Mouse (Mus musculus) neural tube, embryonic 11.5 days (tissue): Measurements from ENCODE around the gene Slc9a9. TPM values are rescaled to one million over a fixed set of nuclear protein-coding genes. Genes with fewer than 3 reads are reported as not detected.

Experiments
- ATAC-seq: fragments of 200-750 bp; cut with Nextera tagmentation; 2 replicates; pipeline ENCODE4 v1.8.0; 2017; ENCODE audit warnings: moderate number of reproducible peaks, mild to moderate bottlenecking, moderate TSS enrichment, moderate library complexity; ENCODE audit not compliant: insufficient read depth, low FRiP score, low TSS enrichment
- DNase-seq: peaks from one replicate; pipeline ENCODE4 v3.0.0-alpha.2; 2015; ENCODE audit warnings: low spot score
- H3K27ac ChIP-seq: fragments of 300-500 bp; sonication (generic); 2 replicates; pipeline ENCODE4 v1.5.1; 2014; ENCODE audit warnings: low read depth, mild to moderate bottlenecking, low read length
- H3K27me3 ChIP-seq: fragments of 300-500 bp; sonication (generic); 2 replicates; pipeline ENCODE4 v1.6.1; 2014; ENCODE audit warnings: mild to moderate bottlenecking, low read length, mixed read lengths; ENCODE audit not compliant: control insufficient read depth, insufficient read depth
- H3K36me3 ChIP-seq: fragments of 300-500 bp; sonication (generic); 2 replicates; pipeline ENCODE4 v1.6.1; 2014; ENCODE audit warnings: mild to moderate bottlenecking, low read length, moderate library complexity, mixed read lengths; ENCODE audit not compliant: control insufficient read depth, insufficient read depth
- H3K4me1 ChIP-seq: fragments of 300-500 bp; sonication (generic); 2 replicates; pipeline ENCODE4 v1.6.1; 2014; ENCODE audit warnings: low read length, mixed read lengths; ENCODE audit not compliant: control insufficient read depth, insufficient read depth
- H3K4me2 ChIP-seq: fragments of 300-500 bp; sonication (generic); 2 replicates; pipeline ENCODE4 v1.6.1; 2014; ENCODE audit warnings: low read depth, mild to moderate bottlenecking, moderate library complexity
- H3K4me3 ChIP-seq: fragments of 300-500 bp; sonication (generic); 2 replicates; pipeline ENCODE4 v1.5.1; 2014; ENCODE audit warnings: low read depth, low read length
- H3K9ac ChIP-seq: fragments of 300-500 bp; sonication (generic); 2 replicates; pipeline ENCODE4 v1.6.1; 2014; ENCODE audit warnings: mild to moderate bottlenecking, low read length
- H3K9me3 ChIP-seq: fragments of 300-500 bp; sonication (generic); 2 replicates; pipeline ENCODE4 v1.6.1; 2016; ENCODE audit warnings: low read length; ENCODE audit not compliant: control insufficient read depth
- WGBS: fragments of 180-500 bp; shearing (Covaris S2); extraction: QIAGEN DNeasy Blood & Tissue Kit; methylation state at CpG from one replicate; pipeline ENCODE4 v1.1.7; 2014; 5-methylcytosine and 5-hydroxymethylcytosine counted together
- polyA plus RNA-seq: library from polyadenylated mRNA; unstranded; fragments of >200 nt; fragmentation: Nextera tagmentation; extraction: Ambion mirVana; gene quantifications from 2 replicates; pipeline ENCODE4 v1.2.1, GENCODE M21; 2014

Gene Slc9a9
- polyA plus RNA-seq, 1 experiment from 2014 or later = 4.6 TPM

DNA sequence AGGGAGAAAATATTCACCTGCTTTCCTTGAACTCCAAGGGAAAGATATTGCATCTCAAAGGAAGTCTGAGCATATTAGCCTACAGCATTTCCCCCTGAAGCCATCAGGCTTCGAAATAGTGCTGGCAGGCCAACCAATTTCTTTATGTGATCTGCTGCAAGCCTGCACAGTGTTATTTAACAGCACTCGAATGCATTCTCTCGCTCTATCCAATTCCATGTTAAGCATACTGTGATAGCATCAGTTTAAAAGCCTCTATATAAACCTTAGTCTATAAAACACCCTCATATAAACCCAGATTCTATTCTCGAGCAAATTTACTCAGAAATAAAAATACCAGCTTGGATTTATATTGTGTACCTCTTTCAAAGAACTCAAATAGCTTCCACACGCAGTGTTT is 170.7 kb downstream of the Slc9a9 start:
- Histone ChIP-seq H3K36me3 (no peaks in the 10 kb centered on the region), H3K27me3 (no peaks in the 10 kb centered on the region), H3K4me1 (no peaks in the 10 kb centered on the region), H3K9ac (no peak overlapping the region), H3K9me3 (no peaks in the 10 kb centered on the region), H3K4me2 (no peak overlapping the region), H3K4me3 (no peak overlapping the region), H3K27ac (no peak overlapping the region)
- no peak for DNase-seq
- 90% methylated on average over 5 of the region's 5 CpGs for WGBS
- no peak for ATAC-seq

DNA sequence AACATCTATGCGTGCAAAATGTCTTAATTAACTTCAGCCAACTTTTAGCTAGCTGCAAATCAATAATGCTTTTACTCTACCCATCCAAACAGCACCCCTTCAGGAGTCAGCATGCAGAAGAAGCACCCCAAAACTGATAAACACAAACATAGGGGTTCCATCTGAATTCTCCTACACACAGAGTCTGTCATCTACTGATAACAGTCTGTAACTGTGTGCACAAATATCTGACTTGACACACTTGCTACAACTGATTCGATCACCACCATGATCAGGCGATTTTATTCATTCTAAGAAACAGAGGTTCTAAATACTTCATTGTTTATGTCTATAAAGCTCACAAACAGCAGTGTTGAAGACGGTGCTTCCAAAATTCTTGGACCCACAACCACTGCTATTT is 171.3 kb downstream of the Slc9a9 start:
- Histone ChIP-seq H3K4me1 (no peaks in the 10 kb centered on the region), H3K4me2 (no peak overlapping the region), H3K27me3 (no peaks in the 10 kb centered on the region), H3K9ac (no peak overlapping the region), H3K4me3 (no peak overlapping the region), H3K36me3 (no peaks in the 10 kb centered on the region), H3K27ac (no peak overlapping the region), H3K9me3 (no peaks in the 10 kb centered on the region)
- WGBS = 91% methylated on average over 4 of the region's 4 CpGs
- no peak for ATAC-seq
- no peak for DNase-seq

DNA sequence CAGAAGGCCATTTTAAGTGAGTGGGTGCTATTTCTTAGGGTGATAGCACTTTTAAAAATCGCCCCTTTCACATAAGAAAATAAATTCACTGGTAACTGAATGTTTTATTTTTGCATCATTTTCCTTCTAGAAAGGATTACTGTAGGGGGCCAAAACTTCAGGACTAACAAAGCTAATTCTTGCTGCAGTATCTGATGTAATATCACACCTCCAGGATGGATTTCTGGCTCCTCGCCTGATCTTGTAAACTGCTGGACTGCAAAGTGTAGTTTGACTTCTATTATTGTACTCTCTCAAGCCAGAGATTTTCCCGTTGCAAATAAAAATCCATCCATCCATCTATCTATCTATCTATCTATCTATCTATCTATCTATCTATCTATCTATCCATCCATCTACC is 174.5 kb downstream of the Slc9a9 start:
- WGBS = 89% methylated on average over 3 of the region's 3 CpGs
- ATAC-seq = no peak
- no peak overlapping the region for H3K4me2 ChIP-seq
- H3K9ac ChIP-seq = no peak overlapping the region
- no peaks in the 10 kb centered on the region for H3K36me3 ChIP-seq
- H3K4me1 ChIP-seq = no peaks in the 10 kb centered on the region
- no peak for DNase-seq
- H3K27ac ChIP-seq = no peak overlapping the region
- H3K27me3 ChIP-seq = no peaks in the 10 kb centered on the region
- no peak overlapping the region for H3K4me3 ChIP-seq
- no peaks in the 10 kb centered on the region for H3K9me3 ChIP-seq

DNA sequence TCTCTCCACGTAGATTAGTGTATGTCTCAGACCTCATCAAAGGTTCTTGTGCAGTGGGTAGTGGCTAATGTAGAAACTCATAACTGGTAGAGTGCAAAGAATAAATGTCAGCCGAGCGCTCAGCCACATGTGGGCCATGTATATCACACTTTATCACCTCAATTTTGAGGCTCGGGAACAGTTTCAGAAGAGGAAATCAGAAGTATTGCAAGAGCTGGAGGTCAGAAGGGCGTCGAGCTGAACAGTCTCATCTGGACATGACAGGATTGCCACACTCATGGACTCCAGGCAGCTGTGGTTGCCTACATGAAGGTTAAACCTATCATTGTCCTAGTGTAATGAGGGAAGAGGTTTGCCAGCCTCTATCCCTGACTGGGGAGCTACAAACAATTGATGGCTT is 177.9 kb downstream of the Slc9a9 start:
- no peak for ATAC-seq

DNA sequence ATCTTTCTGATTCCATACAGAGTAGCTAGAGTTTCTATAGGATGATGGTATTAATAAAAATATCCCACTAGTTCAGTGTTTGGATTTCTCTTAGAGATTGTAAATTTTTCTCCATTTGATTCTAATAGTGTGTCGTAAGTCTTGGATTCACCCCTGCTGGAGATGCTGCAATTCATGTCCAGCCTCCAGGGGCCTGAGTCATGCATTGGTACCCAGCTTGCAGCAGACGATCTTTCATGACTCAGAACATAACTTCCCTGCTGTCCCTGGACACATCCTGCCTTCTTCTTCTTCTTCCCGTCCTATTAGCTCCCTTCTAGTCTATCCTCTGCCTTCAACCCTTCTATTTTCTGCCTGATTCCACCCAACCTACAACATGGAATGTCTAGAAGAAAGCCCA is 181.8 kb downstream of the Slc9a9 start:
- Histone ChIP-seq H3K36me3 (no peaks in the 10 kb centered on the region), H3K4me3 (no peak overlapping the region), H3K9ac (no peak overlapping the region), H3K27ac (no peak overlapping the region), H3K27me3 (no peaks in the 10 kb centered on the region), H3K9me3 (no peaks in the 10 kb centered on the region), H3K4me2 (no peak overlapping the region), H3K4me1 (no peaks in the 10 kb centered on the region)
- 74% methylated on average over 3 of the region's 3 CpGs for WGBS
- ATAC-seq (no peak), DNase-seq (no peak)

More for the DNA sequence above, 177.9 kb downstream of the Slc9a9 start:
- no peaks in the 10 kb centered on the region for H3K27me3 ChIP-seq
- no peak overlapping the region for H3K9ac ChIP-seq
- H3K4me3 ChIP-seq = no peak overlapping the region
- no peak for DNase-seq
- no peak overlapping the region for H3K27ac ChIP-seq
- H3K4me1 ChIP-seq = no peaks in the 10 kb centered on the region
- H3K9me3 ChIP-seq = no peaks in the 10 kb centered on the region
- H3K36me3 ChIP-seq = no peaks in the 10 kb centered on the region
- WGBS = 92% methylated on average over 6 of the region's 6 CpGs
- H3K4me2 ChIP-seq = no peak overlapping the region

DNA sequence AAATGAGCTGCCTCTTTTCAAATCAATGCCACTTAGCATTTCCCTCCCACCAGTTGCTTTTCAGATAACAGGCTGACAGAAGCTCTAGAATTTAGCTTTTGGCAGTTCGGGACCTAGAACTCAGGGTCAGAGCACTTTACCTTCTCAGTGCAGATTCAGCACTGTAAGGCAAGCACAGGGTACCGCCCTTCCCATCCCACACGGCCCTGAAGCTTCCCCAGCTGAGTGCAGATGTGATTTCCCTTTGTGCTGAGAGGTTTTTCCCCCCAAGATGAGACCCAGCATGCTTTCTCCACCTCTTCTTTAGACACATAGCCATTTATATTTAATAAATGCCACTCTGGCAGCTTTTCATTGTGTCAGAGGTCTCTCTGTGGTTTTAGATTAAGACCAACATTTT is 186.4 kb downstream of the Slc9a9 start:
- H3K4me2 ChIP-seq = no peak overlapping the region
- DNase-seq = no peak
- no peak overlapping the region for H3K4me3 ChIP-seq
- H3K27me3 ChIP-seq = no peaks in the 10 kb centered on the region
- H3K36me3 ChIP-seq = no peaks in the 10 kb centered on the region
- H3K9me3 ChIP-seq = no peaks in the 10 kb centered on the region
- no peak overlapping the region for H3K27ac ChIP-seq
- no peak overlapping the region for H3K9ac ChIP-seq
- no peaks in the 10 kb centered on the region for H3K4me1 ChIP-seq
- 71% methylated on average over 3 of the region's 3 CpGs for WGBS
- ATAC-seq = no peak

DNA sequence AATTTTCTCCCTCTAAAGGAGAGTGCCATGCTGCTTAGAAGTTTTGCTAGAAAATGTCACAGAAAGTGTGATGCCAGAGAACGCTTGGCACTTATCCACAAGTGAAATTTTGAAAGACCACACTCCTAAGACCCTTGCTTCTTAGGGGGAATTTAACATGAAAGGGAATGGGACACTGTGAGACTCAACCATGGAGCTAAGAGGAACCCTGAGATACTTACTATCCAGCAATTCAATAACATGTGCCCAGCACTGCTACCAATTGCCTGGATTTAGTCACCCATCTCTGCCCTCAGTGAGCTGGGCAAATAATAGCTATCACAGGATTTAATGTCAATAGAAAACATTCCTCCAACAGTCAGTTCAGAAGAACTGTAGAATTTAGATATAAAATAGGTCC is 198.8 kb downstream of the Slc9a9 start:
- H3K4me3 ChIP-seq = no peak overlapping the region
- WGBS = 86% methylated on average over 1 of the region's 1 CpGs
- no peaks in the 10 kb centered on the region for H3K36me3 ChIP-seq
- H3K27me3 ChIP-seq = no peaks in the 10 kb centered on the region
- H3K4me2 ChIP-seq = no peak overlapping the region
- no peaks in the 10 kb centered on the region for H3K4me1 ChIP-seq
- ATAC-seq (no peak), DNase-seq (no peak)
- H3K27ac ChIP-seq = no peak overlapping the region
- no peaks in the 10 kb centered on the region for H3K9me3 ChIP-seq
- H3K9ac ChIP-seq = no peak overlapping the region

DNA sequence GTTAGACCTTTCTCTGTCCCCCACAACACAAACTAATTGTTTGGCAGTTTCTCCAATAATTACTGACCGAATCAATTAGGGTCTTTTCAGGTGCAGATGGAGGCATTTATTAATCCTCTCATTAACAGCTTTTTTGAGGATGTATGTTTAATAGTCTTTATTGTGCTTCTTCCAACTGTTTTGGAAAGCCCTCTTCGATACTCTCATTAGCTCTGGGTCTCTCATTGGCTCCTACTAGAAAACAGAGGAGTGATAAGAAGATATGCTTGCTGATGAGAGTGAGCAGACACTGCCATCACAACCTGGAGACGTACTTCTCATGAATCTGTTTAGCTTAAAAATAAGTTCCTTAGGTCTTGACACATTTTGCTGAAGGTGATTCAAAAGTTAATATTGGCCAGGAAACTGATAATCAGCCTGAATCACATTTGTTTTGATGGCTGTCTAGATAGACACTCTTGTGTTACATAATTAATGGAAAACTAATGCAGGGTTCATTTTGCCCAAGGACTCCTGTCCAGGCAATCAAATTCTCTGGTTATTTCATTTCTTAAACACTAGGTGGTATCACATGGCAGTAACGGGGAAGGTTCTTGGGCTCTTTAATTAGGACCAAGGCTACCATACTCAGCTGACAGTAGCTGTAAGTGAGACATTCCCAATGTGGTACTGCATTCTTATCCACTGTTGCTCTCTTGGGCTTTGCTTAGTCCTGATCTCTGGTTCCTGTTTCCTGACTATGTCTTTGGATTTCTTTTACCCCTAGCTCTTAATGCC is 199.5 kb downstream of the Slc9a9 start:
- no peaks in the 10 kb centered on the region for H3K36me3 ChIP-seq
- no peaks in the 10 kb centered on the region for H3K4me1 ChIP-seq
- H3K9me3 ChIP-seq = no peaks in the 10 kb centered on the region
- DNase-seq (no peak), ATAC-seq (no peak)
- H3K9ac ChIP-seq = no peak overlapping the region
- no peak overlapping the region for H3K4me2 ChIP-seq
- no peak overlapping the region for H3K27ac ChIP-seq
- H3K27me3 ChIP-seq = no peaks in the 10 kb centered on the region
- 85% methylated on average over 4 of the region's 4 CpGs for WGBS
- no peak overlapping the region for H3K4me3 ChIP-seq

DNA sequence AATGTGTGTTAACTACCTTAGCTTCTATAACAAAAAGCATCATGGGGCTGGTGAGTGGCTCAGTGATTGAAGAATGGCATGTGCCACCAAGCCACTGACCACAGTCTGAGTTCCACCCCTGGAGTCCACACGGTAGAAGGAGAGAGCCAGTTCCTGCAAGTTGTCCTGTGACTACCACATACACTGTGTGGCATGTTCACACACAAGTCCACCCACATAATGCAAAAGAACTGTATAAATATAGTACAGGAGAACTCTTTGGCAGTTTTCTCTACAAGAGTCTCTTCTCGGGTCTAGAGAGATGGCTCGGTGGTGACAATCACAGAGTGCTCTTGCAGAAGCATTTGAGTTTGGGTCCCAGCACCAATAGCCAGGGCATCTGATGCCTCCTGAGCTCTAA is 212.8 kb downstream of the Slc9a9 start:
- DNase-seq = no peak
- H3K27me3 ChIP-seq = no peaks in the 10 kb centered on the region
- no peaks in the 10 kb centered on the region for H3K9me3 ChIP-seq
- H3K4me3 ChIP-seq = no peak overlapping the region
- no peak overlapping the region for H3K27ac ChIP-seq
- WGBS = 95% methylated on average over 3 of the region's 3 CpGs
- H3K4me1 ChIP-seq = no peaks in the 10 kb centered on the region
- H3K9ac ChIP-seq = no peak overlapping the region
- no peaks in the 10 kb centered on the region for H3K36me3 ChIP-seq
- no peak overlapping the region for H3K4me2 ChIP-seq
- no peak for ATAC-seq
